ENCODE assay signal across 13 mouse cellular contexts in the genomic region with DNA sequence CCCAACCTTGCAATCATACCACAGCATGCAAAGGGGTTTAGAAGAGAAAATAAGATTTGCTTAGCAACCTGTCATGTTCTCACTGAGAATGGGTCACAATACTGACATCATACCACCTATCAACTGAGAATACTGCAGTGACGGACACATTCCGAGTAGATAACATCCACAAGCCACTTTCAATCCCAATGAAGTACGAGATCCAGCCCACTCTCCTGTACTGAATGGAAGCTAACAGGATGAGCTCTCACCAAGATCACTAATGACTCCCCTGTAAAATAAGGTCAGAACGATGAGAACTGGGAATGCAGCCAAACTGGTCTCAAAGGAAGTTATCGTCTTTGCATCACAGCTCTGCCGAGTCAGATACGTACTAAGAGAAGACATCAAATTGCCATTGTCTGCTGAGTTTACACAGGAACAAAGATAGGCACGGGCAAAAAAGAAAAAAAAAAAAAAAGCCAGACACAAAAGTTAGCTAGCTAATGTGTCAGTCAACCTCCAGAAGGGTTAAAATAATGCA. TPM values are rescaled to one million over a fixed set of nuclear protein-coding genes. Genes with fewer than 3 reads are reported as not detected.
DNase-seq lines count a peak whose midpoint lies in the region; ATAC-seq and TF ChIP-seq lines count a peak whose summit lies in the region.
"Had no signal": no experiment of that assay in that cellular context is flagged by ENCODE, and none has a peak within 500 bp of the region (broad histone marks: within the 10 kb centered on the region; RNA-seq: fewer than 3 reads in every experiment).

No protein-coding gene starts in this region.

- no peaks in the 10 kb centered on the region for H3K27me3 ChIP-seq in heart, adult 2 months (ENCODE audit: control insufficient read depth, insufficient read depth, low read length)
- H3K27me3 ChIP-seq in hindbrain, embryonic 16.5 days (replicated peaks; ENCODE audit: control insufficient read depth, insufficient read depth, low read length): no peaks in the 10 kb centered on the region
- H3K27me3 ChIP-seq in liver, embryonic 11.5 days (replicated peaks; ENCODE audit: control insufficient read depth, insufficient read depth, low read length): no peaks in the 10 kb centered on the region
- H3K27me3 ChIP-seq: limb, embryonic 12.5 days; midbrain, embryonic 12.5 days had no signal

- no peak for TF ChIP-seq EP300 in heart, adult 2 months (IDR thresholded peaks at IDR 0.05; ENCODE audit: insufficient read depth, low read depth, low read length)

- peak; percentile 57 for DNase-seq in heart, adult 11 months
- DNase-seq in heart, adult 2 months: no peak
- DNase-seq in left cerebral cortex, adult 2 months (ENCODE audit: extremely low spot score in 1 of 2, low spot score in 2 of 2): no peak
- no peak for DNase-seq in left cerebral cortex, adult 8-10 months (ENCODE audit: low spot score in 2 of 2)
- DNase-seq in brain, embryonic 14.5 days (ENCODE audit: low read depth): peak; percentile 62
- no peak for DNase-seq in liver, embryonic 11.5 days (ENCODE audit: low spot score)
- DNase-seq: cerebellum, adult 8-10 months; lung, adult 18-20 months had no signal

- intact Hi-C loops in heart, adult 2 months (cut with DNase I): no loop called here
- intact Hi-C loops in left cerebral cortex, adult 2 months (cut with DNase I): no loop called here

- no peak for TF ChIP-seq POLR2A in heart, adult 2 months (IDR thresholded peaks at IDR 0.05; ENCODE audit: insufficient read depth, low read depth, low read length)
- TF ChIP-seq POLR2A in brain, embryonic 14.5 days (IDR thresholded peaks at IDR 0.05; ENCODE audit: borderline replicate concordance, extremely low read depth, insufficient read depth, insufficient read length, poor library complexity, severe bottlenecking): no peak

- H3K4me3 ChIP-seq in heart, adult 2 months: no peak overlapping the region
- no peak overlapping the region for H3K4me3 ChIP-seq in left cerebral cortex, adult 2 months
- no peak overlapping the region for H3K4me3 ChIP-seq in hindbrain, embryonic 16.5 days (ENCODE audit: low read length)
- H3K4me3 ChIP-seq in liver, embryonic 11.5 days (ENCODE audit: low read depth, low read length): no peak overlapping the region
- H3K4me3 ChIP-seq: limb, embryonic 12.5 days; midbrain, embryonic 12.5 days had no signal

- 25% methylated on average over 8 of the region's 8 CpGs for WGBS in heart, adult 2 months
- 43% methylated on average over 8 of the region's 8 CpGs for WGBS in hindbrain, embryonic 16.5 days
- WGBS in liver, embryonic 11.5 days: 75% methylated on average over 8 of the region's 8 CpGs

- peaks cover 10% of the 10 kb centered on the region for H3K36me3 ChIP-seq in heart, adult 2 months (ENCODE audit: control insufficient read depth, insufficient read depth, low read length)
- peaks cover 5% of the 10 kb centered on the region for H3K36me3 ChIP-seq in hindbrain, embryonic 16.5 days (ENCODE audit: control insufficient read depth, insufficient read depth, low read length)
- no peaks in the 10 kb centered on the region for H3K36me3 ChIP-seq in liver, embryonic 11.5 days (ENCODE audit: control insufficient read depth, insufficient read depth, low read length)

- no peak overlapping the region for H3K4me2 ChIP-seq in hindbrain, embryonic 16.5 days (ENCODE audit: low read length)
- no peak overlapping the region for H3K4me2 ChIP-seq in liver, embryonic 11.5 days
- H3K4me2 ChIP-seq: limb, embryonic 12.5 days; midbrain, embryonic 12.5 days had no signal

- ATAC-seq in hindbrain, embryonic 16.5 days: 0 out of 2 replicates have a peak, but pooled peaks have one; percentile 37
- ATAC-seq in liver, embryonic 11.5 days (replicated peaks; ENCODE audit: low FRiP score): no peak
- ATAC-seq: inflammation-experienced regulatory T-cells, adult 6 months had no signal

- H3K79me2 ChIP-seq in heart, adult 2 months (replicated peaks; ENCODE audit: control insufficient read depth, insufficient read depth, low read length): no peaks in the 10 kb centered on the region

- H3K4me1 ChIP-seq in heart, adult 2 months (ENCODE audit: control insufficient read depth, insufficient read depth, low read length): peaks cover 4% of the 10 kb centered on the region
- no peaks in the 10 kb centered on the region for H3K4me1 ChIP-seq in hindbrain, embryonic 16.5 days (ENCODE audit: control insufficient read depth, insufficient read depth, low read depth, low read length)
- no peaks in the 10 kb centered on the region for H3K4me1 ChIP-seq in liver, embryonic 11.5 days (replicated peaks; ENCODE audit: control insufficient read depth, insufficient read depth, low read length)
- H3K4me1 ChIP-seq: limb, embryonic 12.5 days; midbrain, embryonic 12.5 days had no signal

- H3K27ac ChIP-seq in heart, adult 2 months: no peak overlapping the region
- H3K27ac ChIP-seq in left cerebral cortex, adult 2 months: peak overlapping the region; percentile 66
- no peak overlapping the region for H3K27ac ChIP-seq in hindbrain, embryonic 16.5 days (ENCODE audit: low read depth, low read length)
- H3K27ac ChIP-seq in liver, embryonic 11.5 days (ENCODE audit: low read depth, low read length): no peak overlapping the region
- H3K27ac ChIP-seq: kidney, postnatal 0 days; limb, embryonic 12.5 days; midbrain, embryonic 12.5 days had no signal

- H3K9me3 ChIP-seq in hindbrain, embryonic 16.5 days (ENCODE audit: control insufficient read depth, low read length): no peaks in the 10 kb centered on the region
- H3K9me3 ChIP-seq in liver, embryonic 11.5 days (ENCODE audit: control insufficient read depth, low read length): no peaks in the 10 kb centered on the region
- H3K9me3 ChIP-seq: limb, embryonic 12.5 days; midbrain, embryonic 12.5 days had no signal

- no peak for TF ChIP-seq CTCF in heart, adult 2 months (IDR thresholded peaks at IDR 0.05)
- no peak for TF ChIP-seq CTCF in left cerebral cortex, adult 2 months (IDR thresholded peaks at IDR 0.05)
- TF ChIP-seq CTCF in brain, embryonic 14.5 days (IDR thresholded peaks at IDR 0.05; ENCODE audit: borderline replicate concordance, extremely low read depth, insufficient read depth, insufficient read length): no peak

- no peak overlapping the region for H3K9ac ChIP-seq in heart, adult 2 months (ENCODE audit: low read depth, low read length)
- H3K9ac ChIP-seq in hindbrain, embryonic 16.5 days (ENCODE audit: low read depth, low read length): no peak overlapping the region
- H3K9ac ChIP-seq in liver, embryonic 11.5 days (ENCODE audit: low read depth, low read length): no peak overlapping the region
- H3K9ac ChIP-seq: limb, embryonic 12.5 days; midbrain, embryonic 12.5 days had no signal

RNA-seq across cellular contexts. Expression of a gene that starts 13.7 kb away (rescaled TPM):
- 100 to 1,000 TPM; 182 to 189 TPM for total RNA-seq in heart, adult 2 months (2021)
- 35.6 and 50.8 TPM in 2 replicates for polyA plus RNA-seq in heart, adult 2 months (2012; rRNA removed)
- total RNA-seq in left cerebral cortex, adult 2 months (2021): 10 to 100 TPM; 18.5 to 28.2 TPM
- total RNA-seq in left cerebral cortex, adult 8-10 months (2022): 10 to 100 TPM; 19.5 to 27.3 (median 21.1) TPM
- 3.8 and 5.1 TPM in 2 replicates for polyA plus RNA-seq in brain, embryonic 14.5 days (2012; rRNA removed)
- 8.5 and 9.9 TPM in 2 replicates for polyA plus RNA-seq in hindbrain, embryonic 16.5 days (2015; fragmentation: Nextera tagmentation; extraction: Ambion mirVana)
- 3.2 and 6.3 TPM in 2 replicates for polyA plus RNA-seq in liver, embryonic 11.5 days (2014; fragmentation: Nextera tagmentation; extraction: Ambion mirVana)

Comparison
In these comparisons a context has a peak if more than half of its experiments do, and no peak if none do; other contexts are left out.
1. DNase-seq: peak in heart, adult 11 months (single experiment) and brain, embryonic 14.5 days (single experiment); none in heart, adult 2 months (0 of 2), left cerebral cortex, adult 2 months (0 of 2), left cerebral cortex, adult 8-10 months (0 of 2) and liver, embryonic 11.5 days (single experiment).